Mouse (Mus musculus): ENCODE data around the gene Angptl7.

The Angptl7 gene

GRCm38 (mm10) chr4:148455477-148456025, 44.7 kb downstream of the Angptl7 start:
- no peak for DNase-seq (ENCODE audit: low read depth, low spot score)

- no peak for DNase-seq (ENCODE audit: low read depth, low spot score)
Observed at GRCm38 (mm10) chr4:148453707-148454106, 46.6 kb downstream of the Angptl7 start.

- DNase-seq (ENCODE audit: low read depth, low spot score) = no peak
Observed at GRCm38 (mm10) chr4:148448853-148449245, 51.4 kb downstream of the Angptl7 start.

GRCm38 (mm10) chr4:148448179-148448852, 51.9 kb downstream of the Angptl7 start, which contains the start of gene Mtor:
Gene Mtor (plus strand): TSS chr4:148448611.
- DNase-seq (ENCODE audit: low read depth, low spot score) = peak; percentile 98
